ENCODE assay signal across 9 mouse cellular contexts in genomic region chr9:33095654-33096053, GRCm38 (mm10).
DNase-seq lines count a peak whose midpoint lies in the region; ATAC-seq and TF ChIP-seq lines count a peak whose summit lies in the region.
"Had no signal": no experiment of that assay in that cellular context is flagged by ENCODE, and none has a peak within 500 bp of the region (broad histone marks: within the 10 kb centered on the region; RNA-seq: fewer than 3 reads in every experiment).

No protein-coding gene starts in this region.

- no peak overlapping the region for H3K4me3 ChIP-seq in liver, adult 2 months (ENCODE audit: insufficient read depth, low read depth, low read length)
- H3K4me3 ChIP-seq in liver, embryonic 11.5 days (ENCODE audit: low read depth, low read length), result no peak overlapping the region
- no peak overlapping the region for H3K4me3 ChIP-seq in forebrain, embryonic 14.5 days (ENCODE audit: low read depth, low read length)
- H3K4me3 ChIP-seq in limb, embryonic 11.5 days (ENCODE audit: low read depth, low read length), result no peak overlapping the region
- H3K4me3 ChIP-seq: embryonic facial prominence, embryonic 15.5 days had no signal

- no peak overlapping the region for H3K27ac ChIP-seq in liver, adult 2 months (replicated peaks; ENCODE audit: insufficient read depth, low read depth, low read length)
- no peak overlapping the region for H3K27ac ChIP-seq in liver, embryonic 11.5 days (ENCODE audit: low read depth, low read length)
- H3K27ac ChIP-seq in forebrain, embryonic 14.5 days (ENCODE audit: low read depth, low read length), result no peak overlapping the region
- no peak overlapping the region for H3K27ac ChIP-seq in limb, embryonic 11.5 days (replicated peaks; ENCODE audit: low read depth, low read length)
- H3K27ac ChIP-seq: embryonic facial prominence, embryonic 15.5 days had no signal

- TF ChIP-seq POLR2A in liver, adult 2 months (IDR thresholded peaks at IDR 0.05; ENCODE audit: extremely low read depth, insufficient read depth, low read length), result no peak

- peaks cover 2% of the 10 kb centered on the region; the same call in 1 of the 2 replicates for H3K4me1 ChIP-seq in liver, adult 2 months (ENCODE audit: control insufficient read depth, insufficient read depth, low read length)
- H3K4me1 ChIP-seq in liver, embryonic 11.5 days (replicated peaks; ENCODE audit: control insufficient read depth, insufficient read depth, low read length), result peaks cover 2% of the 10 kb centered on the region; the same call in 1 of the 2 replicates
- no peaks in the 10 kb centered on the region for H3K4me1 ChIP-seq in forebrain, embryonic 14.5 days (ENCODE audit: control insufficient read depth, insufficient read depth, low read length)
- no peaks in the 10 kb centered on the region for H3K4me1 ChIP-seq in limb, embryonic 11.5 days (ENCODE audit: control insufficient read depth, insufficient read depth, low read length)
- H3K4me1 ChIP-seq: embryonic facial prominence, embryonic 15.5 days had no signal

- H3K79me2 ChIP-seq in liver, adult 2 months (ENCODE audit: control insufficient read depth, insufficient read depth, low read length), result no peaks in the 10 kb centered on the region

- no peak for ATAC-seq in liver, embryonic 11.5 days (replicated peaks; ENCODE audit: low FRiP score)
- ATAC-seq in forebrain, embryonic 14.5 days, result peak; percentile 26; the same call in 1 of the 2 replicates
- ATAC-seq in limb, embryonic 11.5 days (ENCODE audit: insufficient number of reproducible peaks, low FRiP score, low TSS enrichment, low read depth), result no peak

- H3K27me3 ChIP-seq in liver, adult 2 months (ENCODE audit: control insufficient read depth, insufficient read depth, low read length), result no peaks in the 10 kb centered on the region
- no peaks in the 10 kb centered on the region for H3K27me3 ChIP-seq in liver, embryonic 11.5 days (replicated peaks; ENCODE audit: control insufficient read depth, insufficient read depth, low read length)
- H3K27me3 ChIP-seq in forebrain, embryonic 14.5 days (replicated peaks; ENCODE audit: control insufficient read depth, insufficient read depth, low read length), result no peaks in the 10 kb centered on the region
- no peaks in the 10 kb centered on the region for H3K27me3 ChIP-seq in limb, embryonic 11.5 days (ENCODE audit: control insufficient read depth, insufficient read depth, low read length)
- H3K27me3 ChIP-seq: embryonic facial prominence, embryonic 15.5 days had no signal

- H3K36me3 ChIP-seq in liver, adult 2 months (ENCODE audit: control insufficient read depth, insufficient read depth, low read length), result no peaks in the 10 kb centered on the region
- no peaks in the 10 kb centered on the region for H3K36me3 ChIP-seq in liver, embryonic 11.5 days (ENCODE audit: control insufficient read depth, insufficient read depth, low read length)
- H3K36me3 ChIP-seq in forebrain, embryonic 14.5 days (ENCODE audit: control insufficient read depth, insufficient read depth, low read length), result no peaks in the 10 kb centered on the region
- H3K36me3 ChIP-seq in limb, embryonic 11.5 days (ENCODE audit: control insufficient read depth, insufficient read depth, low read length), result no peaks in the 10 kb centered on the region
- H3K36me3 ChIP-seq: embryonic facial prominence, embryonic 15.5 days had no signal

- under 1% methylated on average over 3 of the region's 3 CpGs for WGBS in liver, adult 2 months
- WGBS in liver, embryonic 11.5 days, result 2% methylated on average over 3 of the region's 3 CpGs
- 1% methylated on average over 3 of the region's 3 CpGs for WGBS in forebrain, embryonic 14.5 days
- whole genome bisulfite sequencing in limb, embryonic 11.5 days, result 1% methylated on average over 3 of the region's 3 CpGs

- TF ChIP-seq CTCF in liver, adult 2 months (IDR thresholded peaks at IDR 0.05; ENCODE audit: low read depth, low read length), result peak; percentile 52

- no peaks in the 10 kb centered on the region for H3K9me3 ChIP-seq in liver, embryonic 11.5 days (ENCODE audit: control insufficient read depth, low read length)
- no peaks in the 10 kb centered on the region for H3K9me3 ChIP-seq in forebrain, embryonic 14.5 days (replicated peaks; ENCODE audit: control insufficient read depth, low read length)
- H3K9me3 ChIP-seq in limb, embryonic 11.5 days (ENCODE audit: control insufficient read depth, low read length), result no peaks in the 10 kb centered on the region
- H3K9me3 ChIP-seq: embryonic facial prominence, embryonic 15.5 days had no signal

- no peak overlapping the region for H3K9ac ChIP-seq in liver, adult 2 months (ENCODE audit: low read depth, low read length)
- no peak overlapping the region for H3K9ac ChIP-seq in liver, embryonic 11.5 days (ENCODE audit: low read depth, low read length)
- no peak overlapping the region for H3K9ac ChIP-seq in forebrain, embryonic 14.5 days (ENCODE audit: low read length)
- H3K9ac ChIP-seq in limb, embryonic 11.5 days (ENCODE audit: low read length), result no peak overlapping the region
- H3K9ac ChIP-seq: embryonic facial prominence, embryonic 15.5 days had no signal

- peak; percentile 56 for DNase-seq in liver, adult 2 months (ENCODE audit: extremely low read depth, low read depth, low spot score)
- no peak for DNase-seq in liver, embryonic 11.5 days (ENCODE audit: low spot score)
- peak; percentile 78 for DNase-seq in brain, adult 2 months (ENCODE audit: low read depth, low spot score)
- peak; percentile 84 for DNase-seq in forebrain, embryonic 14.5 days (ENCODE audit: low spot score)
- DNase-seq in kidney, adult 8-10 months, result peak; percentile 45 to 84
- peak; percentile 89 for DNase-seq in limb, embryonic 11.5 days (ENCODE audit: low spot score)
- DNase-seq in ovary, postnatal 10 days (ENCODE audit: low spot score), result peak; percentile 22
- DNase-seq in thymus, postnatal 25 days, result peak; percentile 82

- no peak overlapping the region for H3K4me2 ChIP-seq in liver, embryonic 11.5 days
- H3K4me2 ChIP-seq in forebrain, embryonic 14.5 days (ENCODE audit: low read length), result no peak overlapping the region
- no peak overlapping the region for H3K4me2 ChIP-seq in limb, embryonic 11.5 days (ENCODE audit: low read depth, severe bottlenecking)
- H3K4me2 ChIP-seq: embryonic facial prominence, embryonic 15.5 days had no signal
